Mouse (Mus musculus): ENCODE measurements at regions not wholly inside any gene's neighbourhood (a gene's known extent, or its start where the extent isn't known, plus 50 kb on each side); places are given as distances from the start of the nearest gene placed in this dataset.

GRCm38 (mm10) chr13:6173095-6173494 is 311.8 kb downstream of the Klf6 start:
- DNase-seq (ENCODE audit: low read depth, low spot score): no peak
- H3K9me3 ChIP-seq (replicated peaks; ENCODE audit: insufficient read depth, low read length): no peaks in the 10 kb centered on the region
- no peak for TF ChIP-seq CTCF (IDR thresholded peaks at IDR 0.05 in 2 of 3, conservative IDR thresholded peaks at IDR 0.05 in 1 of 3; ENCODE audit: control insufficient read depth in 1 of 3, insufficient read depth in 1 of 3, low read depth in 2 of 3, low read length in 3 of 3, poor library complexity in 1 of 3, severe bottlenecking in 1 of 3)
- TF ChIP-seq ZNF384 (IDR thresholded peaks at IDR 0.05; ENCODE audit: low read depth, low read length): no peak
- TF ChIP-seq RCOR1 (IDR thresholded peaks at IDR 0.05; ENCODE audit: low read depth, low read length): no peak
- no peak for TF ChIP-seq GABPA (IDR thresholded peaks at IDR 0.05; ENCODE audit: low read depth, low read length)
- TF ChIP-seq MEF2A (IDR thresholded peaks at IDR 0.05; ENCODE audit: extremely low read depth, insufficient replicate concordance, low read depth, low read length, poor library complexity, severe bottlenecking): no peak
- TF ChIP-seq SMC3 (IDR thresholded peaks at IDR 0.05; ENCODE audit: low read depth, low read length): no peak
- TF ChIP-seq POLR2AphosphoS5 (IDR thresholded peaks at IDR 0.05; ENCODE audit: borderline replicate concordance, low read depth, low read length): no peak
- no peak for TF ChIP-seq TBP (IDR thresholded peaks at IDR 0.05; ENCODE audit: low read depth, low read length)
- TF ChIP-seq ZKSCAN1 (IDR thresholded peaks at IDR 0.05; ENCODE audit: low read depth, low read length): no peak
- no peak for TF ChIP-seq CHD1 (IDR thresholded peaks at IDR 0.05; ENCODE audit: low read depth, low read length)
- no peak for TF ChIP-seq TAL1 (IDR thresholded peaks at IDR 0.05; ENCODE audit: low read length)
- TF ChIP-seq ZC3H11A (IDR thresholded peaks at IDR 0.05; ENCODE audit: low read depth, low read length): no peak
- TF ChIP-seq USF2 (IDR thresholded peaks at IDR 0.05; ENCODE audit: borderline replicate concordance in 1 of 2, insufficient read depth in 1 of 2, low read depth in 1 of 2, low read length in 2 of 2): no peak
- no peak for TF ChIP-seq POLR2A (IDR thresholded peaks at IDR 0.05; ENCODE audit: control insufficient read depth in 1 of 2, insufficient read depth in 1 of 2, low read depth in 1 of 2, low read length in 2 of 2, poor library complexity in 1 of 2)
- no peak for TF ChIP-seq CHD2 (IDR thresholded peaks at IDR 0.05; ENCODE audit: low read length)
- no peak for TF ChIP-seq JUND (IDR thresholded peaks at IDR 0.05; ENCODE audit: low read depth, low read length)
- TF ChIP-seq USF1 (IDR thresholded peaks at IDR 0.05; ENCODE audit: low read depth, low read length): no peak
- no peak overlapping the region for H3K27ac ChIP-seq (ENCODE audit: control insufficient read depth, low read depth, low read length)
- no peaks in the 10 kb centered on the region for H3K79me2 ChIP-seq (ENCODE audit: control insufficient read depth, insufficient read depth, low read length, poor library complexity)
- H3K9ac ChIP-seq (ENCODE audit: control insufficient read depth, low read depth, low read length, poor library complexity, severe bottlenecking): no peak overlapping the region
- H3K4me1 ChIP-seq (ENCODE audit: control insufficient read depth in 1 of 2, insufficient read depth in 2 of 2, low read length in 2 of 2): no peaks in the 10 kb centered on the region
- no peaks in the 10 kb centered on the region for H3K36me3 ChIP-seq (ENCODE audit: control insufficient read depth in 1 of 2, insufficient read depth in 2 of 2, low read length in 2 of 2)
- H3K4me3 ChIP-seq (ENCODE audit: control insufficient read depth in 1 of 2, insufficient read depth in 1 of 2, low read depth in 2 of 2, low read length in 2 of 2): no peak overlapping the region
- no peaks in the 10 kb centered on the region for H3K27me3 ChIP-seq (ENCODE audit: control insufficient read depth in 1 of 2, insufficient read depth in 2 of 2, low read length in 2 of 2)

- no peaks in the 10 kb centered on the region for H3K36me3 ChIP-seq (ENCODE audit: control insufficient read depth in 1 of 2, insufficient read depth in 2 of 2, low read length in 2 of 2)
- H3K79me2 ChIP-seq (ENCODE audit: control insufficient read depth, insufficient read depth, low read length, poor library complexity): no peaks in the 10 kb centered on the region
- no peaks in the 10 kb centered on the region for H3K9me3 ChIP-seq (replicated peaks; ENCODE audit: insufficient read depth, low read length)
- no peak for DNase-seq (ENCODE audit: low read depth, low spot score)
- no peaks in the 10 kb centered on the region for H3K4me1 ChIP-seq (ENCODE audit: control insufficient read depth in 1 of 2, insufficient read depth in 2 of 2, low read length in 2 of 2)
- no peak overlapping the region for H3K4me3 ChIP-seq (ENCODE audit: control insufficient read depth in 1 of 2, insufficient read depth in 1 of 2, low read depth in 2 of 2, low read length in 2 of 2)
- H3K27ac ChIP-seq (ENCODE audit: control insufficient read depth, low read depth, low read length): no peak overlapping the region
- TF ChIP-seq GATA1 (IDR thresholded peaks at IDR 0.05; ENCODE audit: low read depth, low read length) (no peak), ELF1 (IDR thresholded peaks at IDR 0.05; ENCODE audit: low read depth, low read length) (no peak), POLR2AphosphoS2 (IDR thresholded peaks at IDR 0.05; ENCODE audit: low read length) (no peak), MEF2A (IDR thresholded peaks at IDR 0.05; ENCODE audit: extremely low read depth, insufficient replicate concordance, low read depth, low read length, poor library complexity, severe bottlenecking) (no peak), HCFC1 (IDR thresholded peaks at IDR 0.05; ENCODE audit: low read depth, low read length) (no peak), MYB (IDR thresholded peaks at IDR 0.05; ENCODE audit: low read depth, low read length) (no peak), USF1 (IDR thresholded peaks at IDR 0.05; ENCODE audit: low read depth, low read length) (no peak), NRF1 (IDR thresholded peaks at IDR 0.05; ENCODE audit: insufficient read depth, low read depth, low read length, poor library complexity, severe bottlenecking) (no peak), TCF12 (IDR thresholded peaks at IDR 0.05; ENCODE audit: low read depth, low read length) (no peak), ZKSCAN1 (IDR thresholded peaks at IDR 0.05; ENCODE audit: low read depth, low read length) (no peak), ZMIZ1 (IDR thresholded peaks at IDR 0.05; ENCODE audit: low read depth, low read length) (no peak)
- no peaks in the 10 kb centered on the region for H3K27me3 ChIP-seq (ENCODE audit: control insufficient read depth in 1 of 2, insufficient read depth in 2 of 2, low read length in 2 of 2)
- no peak overlapping the region for H3K9ac ChIP-seq (ENCODE audit: control insufficient read depth, low read depth, low read length, poor library complexity, severe bottlenecking)
Observed at GRCm38 (mm10) chr13:6178362-6179070, 317.2 kb downstream of the Klf6 start.
